Mouse (Mus musculus): ENCODE measurements around the gene Tlr4. TPM values are rescaled to one million over a fixed set of nuclear protein-coding genes. Genes with fewer than 3 reads are reported as not detected.

The Tlr4 gene
- polyA plus RNA-seq (2015; fragmentation: Nextera tagmentation; extraction: Ambion mirVana) = 1.2 TPM in 2 replicates

DNA sequence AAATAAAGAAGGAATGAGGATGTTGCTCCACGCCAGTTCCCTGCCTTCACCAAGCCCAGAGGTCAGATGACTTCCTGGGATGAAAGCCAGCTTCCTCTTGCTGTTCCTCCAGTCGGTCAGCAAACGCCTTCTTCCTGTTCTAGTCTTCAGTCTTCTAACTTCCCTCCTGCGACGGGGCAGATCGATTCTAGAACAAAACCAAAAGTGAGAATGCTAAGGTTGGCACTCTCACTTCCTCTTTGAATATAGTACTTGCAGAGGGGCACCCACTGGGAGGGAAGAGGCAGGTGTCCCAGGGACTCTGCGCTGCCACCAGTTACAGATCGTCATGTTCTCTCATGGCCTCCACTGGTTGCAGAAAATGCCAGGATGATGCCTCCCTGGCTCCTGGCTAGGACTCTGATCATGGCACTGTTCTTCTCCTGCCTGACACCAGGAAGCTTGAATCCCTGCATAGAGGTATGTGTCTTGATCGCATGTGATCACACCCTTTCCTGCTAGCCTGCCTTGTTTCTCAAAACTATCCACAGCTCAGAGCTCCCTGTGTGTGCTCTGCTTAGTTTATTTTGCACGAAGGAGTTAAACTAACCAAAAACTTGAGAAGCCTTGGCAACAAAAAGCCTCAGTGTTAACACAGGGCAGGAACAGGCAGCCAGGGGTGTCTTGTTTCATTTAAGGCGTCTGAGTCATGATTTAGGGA, at the start of gene Tlr4:
TSS of gene Tlr4 (plus strand) at position 122 of the 700 bp plus-strand sequence.
- H3K9me3 ChIP-seq = no peaks in the 10 kb centered on the region
- no peak within 1 kb of the TSS for H3K9ac ChIP-seq
- H3K27me3 ChIP-seq (replicated peaks) = no peaks in the 10 kb centered on the region
- peak within 1 kb of the TSS; percentile 42 for H3K4me2 ChIP-seq (replicated peaks)
- H3K4me1 ChIP-seq (replicated peaks) = 0 out of 2 replicates have a peak, but pooled peaks cover 3% of the 10 kb centered on the region
- H3K4me3 ChIP-seq (replicated peaks) = no peak within 1 kb of the TSS
- ATAC-seq = peak; percentile 61
- 39% methylated on average over 11 of the region's 11 CpGs for WGBS
- H3K27ac ChIP-seq = peak within 1 kb of the TSS; percentile 30; the same call in 1 of the 2 replicates
- H3K36me3 ChIP-seq = no peaks in the 10 kb centered on the region

GRCm38 (mm10) chr4:66794283-66794682, 33.1 kb upstream of the Tlr4 start:
- WGBS = 67% methylated on average over 2 of the region's 2 CpGs
- no peak for ATAC-seq

GRCm38 (mm10) chr4:66796683-66797082, 30.7 kb upstream of the Tlr4 start:
- H3K4me1 ChIP-seq (replicated peaks) = no peaks in the 10 kb centered on the region
- H3K9me3 ChIP-seq = no peaks in the 10 kb centered on the region
- H3K36me3 ChIP-seq = no peaks in the 10 kb centered on the region
- H3K9ac ChIP-seq = no peak overlapping the region
- whole genome bisulfite sequencing = 99% methylated on average over 2 of the region's 2 CpGs
- ATAC-seq = no peak
- H3K27me3 ChIP-seq (replicated peaks) = no peaks in the 10 kb centered on the region
- no peak overlapping the region for H3K27ac ChIP-seq
- H3K4me3 ChIP-seq (replicated peaks) = no peak overlapping the region
- no peak overlapping the region for H3K4me2 ChIP-seq (replicated peaks)

More at GRCm38 (mm10) chr4:66794283-66794682, 33.1 kb upstream of the Tlr4 start:
- Histone ChIP-seq H3K9ac (no peak overlapping the region), H3K4me3 (replicated peaks) (no peak overlapping the region), H3K4me1 (replicated peaks) (no peaks in the 10 kb centered on the region), H3K27me3 (replicated peaks) (no peaks in the 10 kb centered on the region), H3K9me3 (no peaks in the 10 kb centered on the region), H3K36me3 (no peaks in the 10 kb centered on the region), H3K4me2 (replicated peaks) (no peak overlapping the region), H3K27ac (no peak overlapping the region)

GRCm38 (mm10) chr4:66804552-66805301, 22.7 kb upstream of the Tlr4 start:
- 42% methylated on average over 4 of the region's 4 CpGs for WGBS
- no peaks in the 10 kb centered on the region for H3K36me3 ChIP-seq
- ATAC-seq = peak; percentile 72
- no peak overlapping the region for H3K4me2 ChIP-seq (replicated peaks)
- no peak overlapping the region for H3K27ac ChIP-seq
- no peak overlapping the region for H3K9ac ChIP-seq
- H3K27me3 ChIP-seq (replicated peaks) = no peaks in the 10 kb centered on the region
- H3K4me1 ChIP-seq (replicated peaks) = no peaks in the 10 kb centered on the region
- H3K9me3 ChIP-seq = no peaks in the 10 kb centered on the region
- H3K4me3 ChIP-seq (replicated peaks) = no peak overlapping the region

DNA sequence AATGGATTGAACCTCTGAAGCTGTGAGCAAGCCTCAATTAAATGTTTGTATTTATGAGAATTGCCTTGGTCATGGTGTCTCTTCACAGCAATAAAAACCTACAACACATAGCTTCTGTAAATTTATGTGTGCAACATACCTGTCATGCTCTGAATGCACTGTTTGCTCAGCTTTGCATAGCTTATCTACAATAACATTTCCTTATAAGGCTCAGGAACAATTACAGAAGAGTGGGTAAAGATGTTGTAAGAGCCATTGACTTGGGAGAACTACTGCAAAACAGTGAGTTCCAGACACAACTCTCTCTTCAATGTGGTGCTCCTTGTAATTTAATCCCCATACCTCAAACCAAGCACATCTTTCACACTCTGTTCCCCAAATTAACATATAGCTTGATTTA, 21.6 kb upstream of the Tlr4 start:
- Histone ChIP-seq H3K36me3 (no peaks in the 10 kb centered on the region), H3K27ac (no peak overlapping the region), H3K9me3 (no peaks in the 10 kb centered on the region), H3K4me2 (replicated peaks) (no peak overlapping the region), H3K9ac (no peak overlapping the region), H3K4me3 (replicated peaks) (no peak overlapping the region), H3K27me3 (replicated peaks) (no peaks in the 10 kb centered on the region), H3K4me1 (replicated peaks) (no peaks in the 10 kb centered on the region)
- peak; percentile 43; the same call in 1 of the 2 replicates for ATAC-seq

- Histone ChIP-seq H3K9me3 (no peaks in the 10 kb centered on the region), H3K4me2 (replicated peaks) (no peak overlapping the region), H3K4me1 (replicated peaks) (no peaks in the 10 kb centered on the region), H3K36me3 (no peaks in the 10 kb centered on the region), H3K4me3 (replicated peaks) (no peak overlapping the region), H3K27me3 (replicated peaks) (no peaks in the 10 kb centered on the region), H3K27ac (no peak overlapping the region), H3K9ac (no peak overlapping the region)
- 81% methylated on average over 3 of the region's 3 CpGs for WGBS
- no peak for ATAC-seq
Measured at GRCm38 (mm10) chr4:66816364-66817026, 10.9 kb upstream of the Tlr4 start.

GRCm38 (mm10) chr4:66821171-66821570, 6.2 kb upstream of the Tlr4 start:
- Histone ChIP-seq H3K36me3 (no peaks in the 10 kb centered on the region), H3K4me1 (replicated peaks) (no peaks in the 10 kb centered on the region), H3K9ac (no peak overlapping the region), H3K27ac (no peak overlapping the region), H3K4me3 (replicated peaks) (no peak overlapping the region), H3K27me3 (replicated peaks) (no peaks in the 10 kb centered on the region), H3K9me3 (no peaks in the 10 kb centered on the region), H3K4me2 (replicated peaks) (no peak overlapping the region)
- no peak for ATAC-seq
- 58% methylated on average over 2 of the region's 2 CpGs for WGBS

- no peak for ATAC-seq
- H3K4me2 ChIP-seq (replicated peaks) = no peak overlapping the region
- H3K4me3 ChIP-seq (replicated peaks) = no peak overlapping the region
- 74% methylated on average over 3 of the region's 3 CpGs for WGBS
- H3K4me1 ChIP-seq (replicated peaks) = no peaks in the 10 kb centered on the region
- H3K27me3 ChIP-seq (replicated peaks) = no peaks in the 10 kb centered on the region
- no peaks in the 10 kb centered on the region for H3K9me3 ChIP-seq
- H3K27ac ChIP-seq = no peak overlapping the region
- no peak overlapping the region for H3K9ac ChIP-seq
- H3K36me3 ChIP-seq = no peaks in the 10 kb centered on the region
Measured at GRCm38 (mm10) chr4:66821764-66822163, 5.6 kb upstream of the Tlr4 start.

DNA sequence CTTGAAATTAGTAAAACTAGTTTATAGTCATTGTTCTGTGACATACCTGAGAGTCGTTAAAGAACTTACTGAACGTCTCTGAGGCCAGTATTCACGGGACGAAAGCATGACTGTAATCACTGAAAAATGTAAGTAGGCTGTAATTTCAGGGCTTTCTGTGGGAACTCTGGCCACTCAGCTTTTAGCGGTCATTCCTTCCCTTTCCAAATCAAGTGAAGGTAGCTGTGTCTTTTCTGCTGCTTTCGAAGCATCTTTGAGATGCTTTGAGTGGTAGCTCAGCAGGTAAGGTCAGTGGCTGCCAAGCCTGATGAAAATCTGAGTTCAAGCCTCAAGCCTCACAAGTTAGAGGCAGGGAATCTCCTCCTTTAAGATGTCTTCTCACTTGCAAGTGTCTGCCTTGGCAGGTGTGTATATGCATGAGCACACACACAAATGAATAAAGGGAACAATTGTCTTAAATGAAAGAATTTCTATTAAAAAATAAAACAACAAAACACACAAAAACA, 832 bp downstream of the Tlr4 start:
- Histone ChIP-seq H3K4me1 (replicated peaks) (0 out of 2 replicates have a peak, but pooled peaks cover 3% of the 10 kb centered on the region), H3K27ac (no peak overlapping the region), H3K36me3 (no peaks in the 10 kb centered on the region), H3K27me3 (replicated peaks) (no peaks in the 10 kb centered on the region), H3K4me3 (replicated peaks) (no peak overlapping the region), H3K9me3 (no peaks in the 10 kb centered on the region), H3K9ac (no peak overlapping the region), H3K4me2 (replicated peaks) (peak overlapping the region; percentile 17; the same call in 1 of the 2 replicates)
- peak; percentile 11; the same call in 1 of the 2 replicates for ATAC-seq
- 33% methylated on average over 6 of the region's 6 CpGs for WGBS

- Histone ChIP-seq H3K27ac (no peak overlapping the region), H3K27me3 (replicated peaks) (no peaks in the 10 kb centered on the region), H3K4me3 (replicated peaks) (no peak overlapping the region), H3K4me1 (replicated peaks) (0 out of 2 replicates have a peak, but pooled peaks cover 3% of the 10 kb centered on the region), H3K9me3 (no peaks in the 10 kb centered on the region), H3K36me3 (no peaks in the 10 kb centered on the region), H3K9ac (no peak overlapping the region), H3K4me2 (replicated peaks) (no peak overlapping the region)
- 20% methylated on average over 5 of the region's 5 CpGs for WGBS
- peak; percentile 82 for ATAC-seq
Measured at GRCm38 (mm10) chr4:66828686-66829085, 1.3 kb downstream of the Tlr4 start.

- Histone ChIP-seq H3K4me3 (replicated peaks) (no peak overlapping the region), H3K36me3 (no peaks in the 10 kb centered on the region), H3K9ac (no peak overlapping the region), H3K9me3 (no peaks in the 10 kb centered on the region), H3K27ac (no peak overlapping the region), H3K27me3 (replicated peaks) (no peaks in the 10 kb centered on the region), H3K4me1 (replicated peaks) (no peaks in the 10 kb centered on the region), H3K4me2 (replicated peaks) (no peak overlapping the region)
- no peak for ATAC-seq
- 80% methylated on average over 2 of the region's 2 CpGs for WGBS
Measured at GRCm38 (mm10) chr4:66838071-66838470, 10.7 kb downstream of the Tlr4 start.

DNA sequence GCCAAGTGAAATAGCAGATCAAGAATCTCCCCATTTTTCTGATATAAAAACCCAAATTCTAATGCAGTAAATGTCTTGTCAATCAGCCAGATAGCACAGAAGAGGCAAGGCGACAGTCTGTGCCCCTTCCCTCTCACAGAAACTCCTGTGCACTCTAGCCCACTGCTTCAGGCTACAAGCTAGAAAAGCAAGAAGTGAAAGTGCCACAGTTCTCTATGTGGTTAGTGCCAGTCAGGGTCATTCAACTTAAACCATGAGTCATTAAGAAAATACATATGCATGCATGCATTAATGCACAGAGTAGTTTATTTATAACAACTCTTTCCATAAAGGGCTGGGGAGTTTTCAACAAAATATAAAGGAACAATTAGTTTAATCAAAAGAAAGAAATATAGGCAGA, 15.9 kb downstream of the Tlr4 start:
- Histone ChIP-seq H3K9ac (no peak overlapping the region), H3K27me3 (replicated peaks) (no peaks in the 10 kb centered on the region), H3K4me2 (replicated peaks) (no peak overlapping the region), H3K4me1 (replicated peaks) (no peaks in the 10 kb centered on the region), H3K4me3 (replicated peaks) (no peak overlapping the region), H3K9me3 (no peaks in the 10 kb centered on the region), H3K27ac (no peak overlapping the region), H3K36me3 (no peaks in the 10 kb centered on the region)
- no peak for ATAC-seq
- WGBS = 65% methylated on average over 1 of the region's 1 CpGs

Measured in intestine, embryonic 15.5 days (tissue).